ENCODE assay signal across 8 mouse cellular contexts in genomic region chr7:34897058-34897457, GRCm38 (mm10). TPM values are rescaled to one million over a fixed set of nuclear protein-coding genes. Genes with fewer than 3 reads are reported as not detected.
DNase-seq lines count a peak whose midpoint lies in the region; ATAC-seq and TF ChIP-seq lines count a peak whose summit lies in the region.

No protein-coding gene starts in this region.

- ATAC-seq in forebrain, embryonic 13.5 days = no peak
- ATAC-seq in forebrain, embryonic 15.5 days (replicated peaks) = no peak
- no peak for ATAC-seq in lung, postnatal 0 days
- ATAC-seq in hindbrain, embryonic 16.5 days = 0 out of 2 replicates have a peak, but pooled peaks have one; percentile 30
- no peak for ATAC-seq in neural tube, embryonic 15.5 days (ENCODE audit: low FRiP score)

- TF ChIP-seq CTCF in lung, postnatal 0 days (IDR thresholded peaks at IDR 0.05) = no peak

- H3K9ac ChIP-seq in forebrain, embryonic 13.5 days = no peak overlapping the region
- no peak overlapping the region for H3K9ac ChIP-seq in forebrain, embryonic 15.5 days (replicated peaks)
- no peak overlapping the region for H3K9ac ChIP-seq in lung, postnatal 0 days (replicated peaks; ENCODE audit: low read depth)
- no peak overlapping the region for H3K9ac ChIP-seq in hindbrain, embryonic 16.5 days (ENCODE audit: low read depth, low read length)
- no peak overlapping the region for H3K9ac ChIP-seq in neural tube, embryonic 15.5 days (replicated peaks)

- no peak overlapping the region for H3K4me2 ChIP-seq in forebrain, embryonic 13.5 days
- H3K4me2 ChIP-seq in forebrain, embryonic 15.5 days (replicated peaks) = no peak overlapping the region
- no peak overlapping the region for H3K4me2 ChIP-seq in lung, postnatal 0 days (replicated peaks; ENCODE audit: low read depth, low read length)
- no peak overlapping the region for H3K4me2 ChIP-seq in hindbrain, embryonic 16.5 days (ENCODE audit: low read length)
- H3K4me2 ChIP-seq in neural tube, embryonic 15.5 days = no peak overlapping the region

- 0 out of 2 replicates have a peak overlapping the region, but pooled peaks have one; percentile 31 for H3K27ac ChIP-seq in forebrain, embryonic 13.5 days
- H3K27ac ChIP-seq in forebrain, embryonic 15.5 days (replicated peaks) = no peak overlapping the region
- H3K27ac ChIP-seq in lung, postnatal 0 days (ENCODE audit: low read length) = no peak overlapping the region
- no peak overlapping the region for H3K27ac ChIP-seq in hindbrain, embryonic 16.5 days (ENCODE audit: low read depth, low read length)
- H3K27ac ChIP-seq in neural tube, embryonic 15.5 days (replicated peaks) = no peak overlapping the region

- 16% methylated on average over 1 of the region's 1 CpGs for WGBS in forebrain, embryonic 13.5 days
- 17% methylated on average over 1 of the region's 1 CpGs for WGBS in forebrain, embryonic 15.5 days
- 8% methylated on average over 1 of the region's 1 CpGs for WGBS in lung, postnatal 0 days
- WGBS in hindbrain, embryonic 16.5 days = 0% methylated on average over 1 of the region's 1 CpGs
- WGBS in neural tube, embryonic 15.5 days = 8% methylated on average over 1 of the region's 1 CpGs

- TF ChIP-seq EP300 in lung, postnatal 0 days (IDR thresholded peaks at IDR 0.05) = no peak

- no peaks in the 10 kb centered on the region for H3K27me3 ChIP-seq in forebrain, embryonic 13.5 days
- H3K27me3 ChIP-seq in forebrain, embryonic 15.5 days = no peaks in the 10 kb centered on the region
- no peaks in the 10 kb centered on the region for H3K27me3 ChIP-seq in lung, postnatal 0 days (replicated peaks; ENCODE audit: insufficient read depth, low read length)
- H3K27me3 ChIP-seq in hindbrain, embryonic 16.5 days (replicated peaks; ENCODE audit: control insufficient read depth, insufficient read depth, low read length) = no peaks in the 10 kb centered on the region
- H3K27me3 ChIP-seq in neural tube, embryonic 15.5 days (replicated peaks) = no peaks in the 10 kb centered on the region

- peak; percentile 24 for DNase-seq in lung, postnatal 0 days (ENCODE audit: low spot score)
- DNase-seq in lung, postnatal 4 days = no peak
- peak; percentile 40 to 54 for DNase-seq in right cerebral cortex, adult 2 months (ENCODE audit: low spot score in 2 of 2)
- DNase-seq in yolk sac, embryonic 10.5 days (ENCODE audit: low spot score) = no peak

- no peak overlapping the region for H3K4me3 ChIP-seq in forebrain, embryonic 13.5 days
- H3K4me3 ChIP-seq in forebrain, embryonic 15.5 days = no peak overlapping the region
- H3K4me3 ChIP-seq in lung, postnatal 0 days (ENCODE audit: low read depth, low read length) = no peak overlapping the region
- no peak overlapping the region for H3K4me3 ChIP-seq in hindbrain, embryonic 16.5 days (ENCODE audit: low read length)
- H3K4me3 ChIP-seq in neural tube, embryonic 15.5 days (replicated peaks) = no peak overlapping the region

- peaks cover 7% of the 10 kb centered on the region; the same call in 1 of the 2 replicates for H3K4me1 ChIP-seq in forebrain, embryonic 13.5 days
- 0 out of 2 replicates have a peak, but pooled peaks cover 5% of the 10 kb centered on the region for H3K4me1 ChIP-seq in forebrain, embryonic 15.5 days
- H3K4me1 ChIP-seq in lung, postnatal 0 days (ENCODE audit: insufficient read depth, low read depth, low read length) = no peaks in the 10 kb centered on the region
- no peaks in the 10 kb centered on the region for H3K4me1 ChIP-seq in hindbrain, embryonic 16.5 days (ENCODE audit: control insufficient read depth, insufficient read depth, low read depth, low read length)
- peaks cover 6% of the 10 kb centered on the region; the same call in 1 of the 2 replicates for H3K4me1 ChIP-seq in neural tube, embryonic 15.5 days

- no peaks in the 10 kb centered on the region for H3K36me3 ChIP-seq in forebrain, embryonic 13.5 days (ENCODE audit: poor library complexity, severe bottlenecking)
- no peaks in the 10 kb centered on the region for H3K36me3 ChIP-seq in forebrain, embryonic 15.5 days
- H3K36me3 ChIP-seq in lung, postnatal 0 days (ENCODE audit: insufficient read depth, low read length) = no peaks in the 10 kb centered on the region
- H3K36me3 ChIP-seq in hindbrain, embryonic 16.5 days (ENCODE audit: control insufficient read depth, insufficient read depth, low read length) = no peaks in the 10 kb centered on the region
- no peaks in the 10 kb centered on the region for H3K36me3 ChIP-seq in neural tube, embryonic 15.5 days

- H3K9me3 ChIP-seq in forebrain, embryonic 13.5 days (replicated peaks) = no peaks in the 10 kb centered on the region
- no peaks in the 10 kb centered on the region for H3K9me3 ChIP-seq in forebrain, embryonic 15.5 days
- no peaks in the 10 kb centered on the region for H3K9me3 ChIP-seq in lung, postnatal 0 days (ENCODE audit: low read length)
- no peaks in the 10 kb centered on the region for H3K9me3 ChIP-seq in hindbrain, embryonic 16.5 days (ENCODE audit: control insufficient read depth, low read length)
- no peaks in the 10 kb centered on the region for H3K9me3 ChIP-seq in neural tube, embryonic 15.5 days (replicated peaks)

RNA-seq across cellular contexts. Expression of gene Pepd, which starts 15.1 kb away (rescaled TPM):
- polyA plus RNA-seq in forebrain, embryonic 13.5 days (2015; fragmentation: Nextera tagmentation; extraction: Ambion mirVana) = 46.5 and 52.1 TPM in 2 replicates
- polyA plus RNA-seq in forebrain, embryonic 15.5 days (2015; fragmentation: Nextera tagmentation; extraction: Ambion mirVana) = 51.4 and 51.7 TPM in 2 replicates
- 44.5 and 54.8 TPM in 2 replicates for polyA plus RNA-seq in lung, postnatal 0 days (2015; fragmentation: Nextera tagmentation; extraction: Ambion mirVana)
- 66.2 and 69.5 TPM in 2 replicates for polyA plus RNA-seq in hindbrain, embryonic 16.5 days (2015; fragmentation: Nextera tagmentation; extraction: Ambion mirVana)
- 67.5 and 74.9 TPM in 2 replicates for polyA plus RNA-seq in neural tube, embryonic 15.5 days (2015; fragmentation: Nextera tagmentation; extraction: Ambion mirVana)

Comparison
In these comparisons a context has a peak if more than half of its experiments do, and no peak if none do; other contexts are left out.
1. DNase-seq: peak in lung, postnatal 0 days (single experiment) and right cerebral cortex, adult 2 months (2 of 2); none in lung, postnatal 4 days (0 of 2) and yolk sac, embryonic 10.5 days (single experiment).